Mouse (Mus musculus): Measurements from ENCODE around the gene Hspa1b. TPM values are rescaled to one million over a fixed set of nuclear protein-coding genes. Genes with fewer than 3 reads are reported as not detected.
"Not testable (repeated sequence)": the region's sequence is repeated elsewhere in the genome, so short reads cannot be mapped to it uniquely, and the experiment has no call there.

Gene Hspa1b
- total RNA-seq, 2 experiments from 2014 or later, result 2.6 to 5.9 TPM

DNA sequence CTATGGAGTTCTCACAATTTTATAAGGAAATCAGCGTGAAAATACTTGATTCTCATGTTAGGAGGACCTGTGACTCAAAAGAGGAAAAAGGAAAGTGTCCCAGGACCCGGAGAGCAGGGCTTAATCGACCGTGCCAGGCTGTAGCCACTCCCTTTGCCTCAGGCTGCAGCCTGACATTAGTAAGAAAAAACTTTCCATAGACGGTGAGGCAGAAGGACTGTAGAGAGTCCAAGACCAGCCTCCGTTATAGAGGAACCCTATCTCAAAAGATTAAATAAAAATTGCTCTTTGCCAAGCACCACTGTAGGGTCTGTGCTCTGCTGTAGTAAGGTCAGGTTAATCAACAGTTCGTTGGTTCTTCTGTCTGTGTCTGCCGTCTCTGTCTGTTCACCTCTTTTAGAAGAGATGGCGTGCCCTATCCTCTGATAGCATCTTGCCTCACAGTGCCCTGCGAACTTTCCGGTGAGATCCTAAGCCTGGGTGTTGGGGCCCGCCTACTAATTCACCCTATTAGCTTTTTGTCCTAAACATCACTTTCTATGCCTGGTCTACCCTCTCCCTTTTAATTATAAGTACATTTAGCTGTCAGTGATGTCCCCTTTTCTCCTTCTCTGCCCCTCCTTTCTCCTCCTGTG lies 960 bp upstream of the Hspa1b start:
- intact Hi-C loops (cut with DNase I; ENCODE audit: low total_unique reads), result no loop called here
- DNase-seq, result no peak

GRCm38 (mm10) chr17:34958734-34959129 lies 306 bp downstream of the Hspa1b start:
- DNase-seq; intact Hi-C loops (cut with DNase I; ENCODE audit: low total_unique reads): not testable (repeated sequence)

- DNase-seq; intact Hi-C loops (cut with DNase I; ENCODE audit: low total_unique reads): not testable (repeated sequence)
Measured at GRCm38 (mm10) chr17:34957966-34958365, 1.1 kb downstream of the Hspa1b start.

- DNase-seq; intact Hi-C loops (cut with DNase I; ENCODE audit: low total_unique reads): not testable (repeated sequence)
Measured at GRCm38 (mm10) chr17:34957291-34957690, 1.7 kb downstream of the Hspa1b start.

GRCm38 (mm10) chr17:34956340-34956739 lies 2.7 kb downstream of the Hspa1b start:
- intact Hi-C loops (cut with DNase I; ENCODE audit: low total_unique reads), result no loop called here
- DNase-seq, result no peak

DNA sequence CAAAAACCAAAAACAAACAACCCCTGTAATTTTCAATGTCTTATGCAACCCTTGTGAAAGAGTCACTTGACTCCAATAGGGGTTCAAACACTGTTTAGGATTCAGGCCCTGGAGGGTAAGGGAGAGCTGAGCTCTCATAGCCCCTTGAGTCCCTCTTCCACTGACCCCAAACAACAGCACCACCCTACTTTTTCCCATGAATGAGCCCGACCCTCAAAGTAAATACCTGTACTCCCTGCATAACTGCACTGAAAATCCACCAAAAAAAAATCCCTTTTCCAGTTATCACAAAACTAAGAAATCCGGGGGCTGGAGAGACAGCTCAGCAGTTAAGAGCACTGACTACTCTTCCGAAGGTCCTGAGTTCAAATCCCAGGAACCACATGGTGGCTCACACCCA lies 3.2 kb downstream of the Hspa1b start:
- intact Hi-C loops (cut with DNase I; ENCODE audit: low total_unique reads), result no loop called here

GRCm38 (mm10) chr17:34954831-34955230 lies 4.2 kb downstream of the Hspa1b start:
- no peak for DNase-seq
- intact Hi-C loops (cut with DNase I; ENCODE audit: low total_unique reads), result no loop called here

More for the DNA sequence above, 3.2 kb downstream of the Hspa1b start:
- DNase-seq, result no peak

GRCm38 (mm10) chr17:34953904-34954303 lies 5.1 kb downstream of the Hspa1b start:
- DNase-seq, result no peak
- intact Hi-C loops (cut with DNase I; ENCODE audit: low total_unique reads), result no loop called here

- DNase-seq, result no peak
- intact Hi-C loops (cut with DNase I; ENCODE audit: low total_unique reads), result no loop called here
Measured at GRCm38 (mm10) chr17:34953258-34953657, 5.8 kb downstream of the Hspa1b start.

- intact Hi-C loops (cut with DNase I; ENCODE audit: low total_unique reads), result no loop called here
- DNase-seq, result peak; percentile 82
Measured at GRCm38 (mm10) chr17:34952378-34953040, 6.5 kb downstream of the Hspa1b start.

DNA sequence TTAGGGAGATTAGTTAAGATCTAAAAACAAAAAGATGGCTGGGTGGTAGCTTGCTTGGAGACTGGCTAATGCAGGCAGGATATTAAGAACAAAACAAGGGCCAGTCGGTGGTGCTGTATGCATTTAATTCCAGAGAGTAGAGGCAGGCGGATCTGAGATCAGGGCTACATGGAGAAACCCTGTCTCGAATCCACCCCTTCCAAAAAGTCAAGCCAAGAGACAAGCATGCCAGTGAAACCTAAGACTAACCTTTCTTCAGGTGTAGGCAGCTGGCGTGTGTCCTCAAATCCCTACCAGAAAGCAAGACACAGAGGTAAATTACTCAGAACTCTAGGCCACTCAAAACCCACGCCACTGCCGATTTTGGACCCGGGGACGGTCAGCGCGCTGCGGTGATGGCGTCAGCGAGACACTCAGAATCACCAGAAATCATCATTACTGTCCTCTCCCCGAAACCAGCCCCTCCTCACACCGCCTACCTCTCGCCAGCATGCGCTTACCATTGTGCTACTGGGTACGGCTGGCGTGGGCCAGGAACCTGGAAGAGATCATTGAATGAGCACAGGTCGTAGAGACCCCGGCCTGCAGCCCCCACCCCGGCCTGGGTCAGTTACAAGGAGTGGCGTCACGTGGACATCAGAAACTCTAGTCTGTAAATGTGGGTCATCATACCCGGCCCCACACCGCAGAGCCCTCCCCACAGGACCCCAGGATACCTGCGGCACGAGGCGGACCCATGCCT lies 7.2 kb downstream of the Hspa1b start:
- no peak for DNase-seq
- intact Hi-C loops (cut with DNase I; ENCODE audit: low total_unique reads), result no loop called here

GRCm38 (mm10) chr17:34950514-34951455 lies 8.3 kb downstream of the Hspa1b start:
- DNase-seq, result no peak
- intact Hi-C loops (cut with DNase I; ENCODE audit: low total_unique reads), result no loop called here

- intact Hi-C loops (cut with DNase I; ENCODE audit: low total_unique reads), result no loop called here
- no peak for DNase-seq
Measured at GRCm38 (mm10) chr17:34949553-34949969, 9.5 kb downstream of the Hspa1b start.

DNA sequence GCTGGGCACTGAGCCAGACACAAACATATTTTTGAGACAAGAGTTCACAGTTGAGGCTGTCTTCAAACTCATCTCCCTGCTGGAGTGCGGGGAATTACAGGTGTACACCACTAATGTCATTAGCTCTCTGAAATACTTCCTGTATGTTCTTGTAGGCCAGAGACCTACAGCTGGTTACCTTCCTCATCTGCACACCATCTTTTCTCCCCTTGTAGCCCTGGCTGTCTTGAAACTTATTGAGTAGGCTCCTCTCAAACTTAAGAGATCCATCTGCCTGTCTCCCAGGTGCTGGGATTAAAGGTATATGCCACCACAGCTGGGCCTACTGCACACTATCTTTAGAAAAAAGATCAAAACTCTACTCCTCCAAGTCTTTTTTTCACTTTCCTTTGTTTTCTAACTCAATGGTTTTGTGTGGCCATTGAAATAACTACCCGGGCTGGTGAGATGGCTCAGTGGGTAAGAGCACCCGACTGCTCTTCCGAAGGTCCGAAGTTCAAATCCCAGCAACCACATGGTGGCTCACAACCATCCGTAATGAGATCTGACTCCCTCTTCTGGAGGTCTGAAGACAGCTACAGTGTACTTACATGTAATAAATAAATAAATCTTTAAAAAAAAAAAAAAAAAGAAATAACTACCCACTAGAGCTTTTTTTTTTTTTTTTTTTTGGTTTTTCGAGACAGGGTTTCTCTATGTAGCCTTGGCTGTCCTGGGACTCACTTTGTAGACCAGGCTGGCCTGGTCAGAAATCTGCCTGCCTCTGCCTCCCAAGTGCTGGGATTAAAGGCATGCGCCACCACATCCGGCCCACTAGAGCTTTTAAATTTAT lies 10.1 kb downstream of the Hspa1b start:
- intact Hi-C loops (cut with DNase I; ENCODE audit: low total_unique reads); DNase-seq: not testable (repeated sequence)

DNA sequence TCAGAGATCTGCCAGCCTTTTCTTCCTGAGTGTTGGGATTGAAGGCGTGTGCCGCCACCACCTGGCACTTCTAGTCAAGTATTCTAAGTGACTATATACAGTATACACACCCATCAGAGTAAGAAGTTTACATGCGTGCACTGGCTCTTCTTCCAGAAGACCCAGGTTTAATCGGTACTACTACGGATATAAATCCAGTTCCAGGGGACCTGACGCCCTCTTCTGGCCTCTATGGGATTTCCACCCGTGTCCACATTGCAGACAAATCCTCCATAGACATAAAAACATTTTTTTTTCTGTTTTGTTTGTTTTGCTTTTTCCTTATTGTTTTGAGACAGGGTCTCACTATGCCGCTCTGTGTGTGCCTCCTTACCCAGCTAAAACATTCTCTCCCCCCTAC lies 11.4 kb downstream of the Hspa1b start:
- intact Hi-C loops (cut with DNase I; ENCODE audit: low total_unique reads), result no loop called here
- no peak for DNase-seq

GRCm38 (mm10) chr17:34946486-34947140 lies 12.4 kb downstream of the Hspa1b start:
- DNase-seq, result no peak
- intact Hi-C loops (cut with DNase I; ENCODE audit: low total_unique reads), result no loop called here

DNA sequence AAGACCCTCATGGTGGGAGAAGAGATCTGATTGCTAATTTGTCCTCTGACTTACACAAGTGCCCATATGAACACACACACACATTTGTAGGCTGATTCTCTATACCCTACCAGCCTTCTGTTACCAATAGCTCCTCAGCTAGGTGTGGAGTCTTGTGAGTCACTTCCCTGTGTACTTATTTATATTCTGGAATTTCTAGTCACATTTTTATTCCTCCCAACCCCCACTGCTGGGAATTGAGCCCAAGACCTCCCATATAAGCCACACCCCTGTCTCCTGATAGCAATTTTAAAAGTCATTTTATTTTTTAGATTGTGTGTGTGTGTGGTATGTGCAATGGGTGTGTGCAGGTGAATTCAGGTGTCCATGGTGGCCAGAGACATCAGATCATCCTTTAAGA lies 14.7 kb downstream of the Hspa1b start:
- intact Hi-C loops (cut with DNase I; ENCODE audit: low total_unique reads), result no loop called here
- no peak for DNase-seq

GRCm38 (mm10) chr17:34943128-34943815 lies 15.8 kb downstream of the Hspa1b start:
- no peak for DNase-seq
- intact Hi-C loops (cut with DNase I; ENCODE audit: low total_unique reads), result no loop called here

Measured in gastrocnemius, postnatal 14 days (tissue).